Mouse (Mus musculus) MEL (cell line): ENCODE data around the gene Gm10160.

Experiments used
- CTCF ChIP-seq, 3 experiments: IDR thresholded peaks in 2 of 3; conservative IDR thresholded peaks in 1 of 3; 2 replicates each; pipeline ENCODE4 v1.5.1; 2011 to 2012; ENCODE audit warnings: low read length in 3 of 3, low read depth in 2 of 3, mild to moderate bottlenecking in 2 of 3, improper control_type of control experiment in 1 of 3, inconsistent platforms in 1 of 3, mixed read lengths in 1 of 3, moderate library complexity in 1 of 3; ENCODE audit not compliant: control insufficient read depth in 1 of 3, insufficient read depth in 1 of 3, poor library complexity in 1 of 3, severe bottlenecking in 1 of 3
- ELF1 ChIP-seq: IDR thresholded peaks from 2 replicates; pipeline ENCODE4 v1.6.1; 2014; ENCODE audit warnings: low read depth, mild to moderate bottlenecking, inconsistent platforms, low read length, improper control_type of control experiment, moderate library complexity
- EP300 ChIP-seq, 2 experiments: IDR thresholded peaks; 2 replicates each; pipeline ENCODE4 v1.6.1; 2011; ENCODE audit warnings: improper control_type of control experiment in 2 of 2, low read length in 2 of 2, low read depth in 1 of 2, mild to moderate bottlenecking in 1 of 2
- ETS1 ChIP-seq: IDR thresholded peaks from 2 replicates; pipeline ENCODE4 v1.6.1; 2012; ENCODE audit warnings: low read depth, mild to moderate bottlenecking, inconsistent platforms, low read length, improper control_type of control experiment, moderate library complexity
- MEF2A ChIP-seq: IDR thresholded peaks from 2 replicates; pipeline ENCODE4 v1.6.1; 2014; ENCODE audit warnings: low read depth, mild to moderate bottlenecking, inconsistent platforms, low read length, improper control_type of control experiment; ENCODE audit not compliant: poor library complexity, insufficient replicate concordance, severe bottlenecking; ENCODE audit errors: extremely low read depth
- MYC ChIP-seq: IDR thresholded peaks from 2 replicates; pipeline ENCODE4 v1.6.1; 2011; ENCODE audit warnings: low read depth, mild to moderate bottlenecking, low read length, improper control_type of control experiment, moderate library complexity
- POLR2A ChIP-seq, 2 experiments: IDR thresholded peaks; 2 replicates each; pipeline ENCODE4 v1.6.1; 2011 to 2012; ENCODE audit warnings: low read length in 2 of 2, mild to moderate bottlenecking in 2 of 2, control low read depth in 1 of 2, improper control_type of control experiment in 1 of 2, low read depth in 1 of 2, moderate library complexity in 1 of 2; ENCODE audit not compliant: control insufficient read depth in 1 of 2, insufficient read depth in 1 of 2, poor library complexity in 1 of 2
- TCF12 ChIP-seq: IDR thresholded peaks from 2 replicates; pipeline ENCODE4 v1.6.1; 2014; ENCODE audit warnings: low read depth, mild to moderate bottlenecking, inconsistent platforms, low read length, improper control_type of control experiment, moderate library complexity
- UBTF ChIP-seq: IDR thresholded peaks from 2 replicates; pipeline ENCODE4 v1.6.1; 2012; ENCODE audit warnings: low read depth, mild to moderate bottlenecking, inconsistent platforms, low read length, improper control_type of control experiment, moderate library complexity, borderline replicate concordance; ENCODE audit not compliant: insufficient read depth
- ZC3H11A ChIP-seq: IDR thresholded peaks from 2 replicates; pipeline ENCODE4 v1.6.1; 2012; ENCODE audit warnings: low read depth, mild to moderate bottlenecking, inconsistent platforms, low read length, improper control_type of control experiment
- ZKSCAN1 ChIP-seq: IDR thresholded peaks from 2 replicates; pipeline ENCODE4 v1.6.1; 2012; ENCODE audit warnings: low read depth, mild to moderate bottlenecking, inconsistent platforms, low read length, improper control_type of control experiment, moderate library complexity
- ZMIZ1 ChIP-seq: IDR thresholded peaks from 2 replicates; pipeline ENCODE4 v1.6.1; 2012; ENCODE audit warnings: low read depth, mild to moderate bottlenecking, inconsistent platforms, low read length, improper control_type of control experiment, moderate library complexity

GRCm38 (mm10) chr7:81867231-81867930 lies 11.8 kb upstream of the Gm10160 start:
- TF ChIP-seq MYC (no peak), ELF1 (no peak), ZC3H11A (no peak), MEF2A (no peak), ETS1 (no peak), CTCF (IDR thresholded peaks at IDR 0.05 in 2 of 3, conservative IDR thresholded peaks at IDR 0.05 in 1 of 3; ENCODE audit: control insufficient read depth in 1 of 3, insufficient read depth in 1 of 3, low read depth in 2 of 3, low read length in 3 of 3, poor library complexity in 1 of 3, severe bottlenecking in 1 of 3) (no peak), ZMIZ1 (no peak), EP300 (IDR thresholded peaks at IDR 0.05; ENCODE audit: low read depth in 1 of 2, low read length in 2 of 2) (no peak), ZKSCAN1 (no peak), POLR2A (IDR thresholded peaks at IDR 0.05; ENCODE audit: control insufficient read depth in 1 of 2, insufficient read depth in 1 of 2, low read depth in 1 of 2, low read length in 2 of 2, poor library complexity in 1 of 2) (no peak), UBTF (no peak), TCF12 (no peak)
